Mouse (Mus musculus): Measurements from ENCODE around the gene Itgb3.

Gene Itgb3

DNA sequence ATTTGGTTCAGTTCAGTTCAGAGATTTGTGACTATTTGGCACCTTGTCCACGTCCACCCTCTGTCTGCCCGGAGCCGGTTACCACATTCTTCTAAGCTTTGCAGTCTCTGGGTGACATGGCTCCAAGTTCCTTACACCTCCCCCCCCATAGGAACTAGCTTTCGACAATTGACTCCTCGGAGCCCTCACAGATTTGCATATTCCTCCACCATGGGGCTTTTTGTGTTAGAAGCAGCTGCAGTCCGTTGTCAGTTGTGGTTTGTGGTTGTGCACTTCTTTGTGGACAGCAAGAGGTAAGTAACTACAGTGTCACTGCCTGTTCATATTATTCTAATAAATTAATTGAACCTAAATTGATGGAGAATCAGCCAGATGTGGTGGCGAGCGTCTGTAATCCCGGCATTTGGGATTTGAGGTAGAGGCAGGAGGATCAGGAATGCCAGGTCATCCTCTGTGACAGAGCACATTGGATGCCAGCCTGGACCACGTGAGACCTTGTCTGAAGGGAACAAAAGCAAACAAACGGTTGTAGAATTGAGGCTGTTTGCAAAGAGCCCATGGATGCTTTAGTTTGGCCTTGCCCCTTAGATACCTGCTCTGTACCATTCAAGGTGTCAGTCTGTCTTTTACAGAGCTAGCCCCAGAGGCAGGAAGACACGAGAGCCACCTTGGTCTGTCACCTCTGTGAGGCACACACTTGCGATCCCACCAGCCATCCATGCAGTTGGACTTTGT is 25.0 kb upstream of the Itgb3 start:
- no peak for DNase-seq

- DNase-seq = no peak
Observed at GRCm38 (mm10) chr11:104585495-104585894, 22.3 kb upstream of the Itgb3 start.

DNA sequence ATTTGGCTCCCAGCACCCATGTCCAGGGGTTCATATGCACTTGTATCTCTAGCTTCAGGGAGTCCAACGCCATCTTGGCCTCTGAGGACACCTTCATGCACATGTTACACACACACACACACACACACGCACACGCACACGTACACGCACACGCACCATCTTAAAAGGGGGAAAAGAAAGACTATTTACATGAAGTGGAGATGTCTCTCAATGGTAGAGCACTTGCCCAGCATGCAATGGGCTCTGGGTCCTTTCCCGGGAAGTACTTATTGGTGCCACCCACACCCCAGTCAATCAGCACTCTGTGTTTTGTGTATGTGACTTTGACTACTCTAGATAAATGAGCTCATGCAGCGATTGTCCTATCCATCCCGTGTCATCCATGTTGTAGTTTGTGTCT is 19.9 kb upstream of the Itgb3 start:
- DNase-seq = no peak

DNA sequence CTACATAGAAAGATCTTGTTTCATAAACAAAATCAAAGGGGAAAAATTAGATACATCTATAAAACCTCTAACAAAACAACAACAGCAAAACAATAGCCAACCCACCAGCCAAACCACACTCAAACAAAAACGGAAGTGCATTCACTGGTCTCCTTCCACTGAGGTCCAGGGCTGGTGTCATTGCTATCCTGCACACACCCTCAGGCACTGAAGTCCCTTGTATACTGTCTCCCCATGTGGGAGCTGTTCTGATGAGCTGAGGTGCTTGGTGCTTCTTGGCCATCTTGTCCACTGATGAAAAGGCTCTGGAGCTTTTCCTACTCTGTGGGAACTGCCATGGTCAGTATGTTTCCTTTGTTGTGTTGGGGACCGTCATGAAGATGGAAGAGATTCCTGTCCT is 19.3 kb upstream of the Itgb3 start:
- DNase-seq = no peak

DNA sequence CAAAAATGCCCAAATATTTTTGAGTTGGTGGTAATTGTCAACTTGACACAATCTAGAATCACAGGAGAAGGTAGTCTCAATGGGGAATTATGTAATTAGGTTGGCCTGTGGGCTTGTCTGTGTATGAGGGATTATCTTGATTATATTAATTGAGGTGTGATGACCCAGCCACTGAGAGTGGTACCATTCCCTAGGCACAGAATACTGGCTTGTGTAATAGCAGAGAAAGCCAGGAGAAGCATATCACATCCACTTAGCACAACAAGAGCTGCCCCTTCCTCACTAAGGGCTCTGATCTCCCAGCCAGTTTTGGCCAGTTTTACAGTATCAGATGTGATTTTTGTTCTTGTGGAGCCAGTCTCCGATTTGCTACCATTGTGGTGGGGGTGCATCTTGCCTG is 18.2 kb upstream of the Itgb3 start:
- no peak for DNase-seq

GRCm38 (mm10) chr11:104590148-104590547 is 17.7 kb upstream of the Itgb3 start:
- DNase-seq = peak; percentile 88

DNA sequence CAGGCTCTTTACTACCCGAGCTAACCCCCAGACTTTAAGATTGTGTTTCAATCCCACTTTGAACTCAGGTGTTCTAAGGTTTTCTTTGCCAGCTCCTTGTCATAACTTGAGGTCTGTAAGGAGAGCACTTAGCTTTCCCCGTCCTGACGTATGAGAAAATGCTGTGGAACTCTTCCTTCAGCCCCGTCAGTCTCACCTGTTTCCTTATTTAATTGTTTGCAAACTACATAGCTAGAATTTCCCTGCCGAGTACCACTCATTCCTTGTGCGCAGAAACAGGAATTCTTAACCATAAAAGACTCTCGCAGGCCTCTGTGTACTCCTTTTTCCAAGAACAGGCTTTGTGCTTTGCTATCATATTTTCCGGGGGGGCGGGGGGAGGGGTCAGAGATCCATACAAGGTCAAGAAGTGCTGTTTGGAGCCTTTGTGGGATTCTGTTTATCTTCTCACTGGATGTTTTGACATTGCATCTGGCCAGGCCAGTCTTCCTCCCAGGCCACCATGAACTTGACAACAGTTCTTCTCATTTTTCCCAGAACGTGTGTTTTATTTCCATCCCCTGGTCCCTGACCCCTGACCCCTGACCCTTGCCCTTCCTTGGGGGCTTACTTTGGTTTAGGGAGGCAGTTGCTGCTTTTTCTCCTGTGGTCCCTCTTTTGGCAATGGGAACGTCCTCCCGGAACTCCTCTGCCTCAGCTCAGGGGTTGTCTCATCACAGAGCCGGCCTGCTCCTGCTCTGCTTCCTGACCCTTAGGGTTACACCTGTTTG is 15.5 kb upstream of the Itgb3 start:
- peak; percentile 25 for DNase-seq

- DNase-seq = no peak
Observed at GRCm38 (mm10) chr11:104596365-104596764, 11.4 kb upstream of the Itgb3 start.

DNA sequence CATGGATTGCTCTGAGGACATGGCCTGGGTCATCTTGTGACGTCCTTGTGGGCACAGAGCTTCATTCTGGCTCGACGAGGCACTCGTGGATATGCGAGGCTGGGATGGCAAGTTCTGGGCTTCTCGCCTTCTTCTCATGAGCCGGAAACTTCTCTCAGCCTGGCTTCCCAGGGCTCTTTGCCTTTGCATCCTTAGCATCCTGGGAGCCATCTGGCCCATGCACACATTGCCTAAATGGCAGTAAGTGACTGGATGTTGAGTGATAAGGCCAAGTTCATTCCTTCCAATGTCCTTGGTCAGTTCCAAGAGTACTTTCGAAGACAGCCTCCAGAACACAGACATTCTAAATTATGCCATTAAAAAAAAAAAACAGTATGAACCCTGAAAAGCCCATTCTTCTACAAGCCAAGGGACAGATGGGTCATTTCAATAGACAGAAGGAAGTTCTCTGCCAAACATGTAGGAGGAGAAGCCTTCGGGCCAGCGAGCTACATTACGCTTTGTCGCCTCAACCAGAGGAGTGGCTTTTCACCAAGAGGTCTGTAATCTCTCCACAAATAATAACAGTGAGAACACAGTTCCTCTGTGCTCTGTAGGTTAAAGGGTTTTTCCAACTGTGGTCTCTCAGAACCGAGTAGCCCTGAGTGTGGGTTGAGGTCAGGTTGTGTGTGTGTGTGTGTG is 8.4 kb upstream of the Itgb3 start:
- peak; percentile 53 for DNase-seq

GRCm38 (mm10) chr11:104600675-104601074 is 7.1 kb upstream of the Itgb3 start:
- no peak for DNase-seq

DNA sequence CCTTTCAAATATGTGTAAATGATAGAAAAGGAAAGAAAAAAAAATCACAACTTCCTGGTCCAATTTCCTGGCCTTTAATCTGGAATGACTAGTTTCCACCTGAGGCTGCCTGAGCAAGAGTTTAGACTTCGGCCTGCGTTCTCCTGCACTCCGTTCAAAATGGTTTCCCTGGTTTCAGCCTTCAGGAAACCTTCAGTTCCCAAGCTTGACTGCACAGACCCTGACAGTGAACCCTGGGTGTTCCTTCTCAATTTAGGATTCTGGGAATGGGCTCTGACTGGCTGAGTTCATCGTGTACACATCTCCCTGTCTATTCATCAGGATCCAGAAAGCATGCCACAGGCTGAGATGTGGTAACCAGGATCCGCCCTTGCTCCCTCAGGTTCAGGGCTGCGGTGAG is 3.6 kb upstream of the Itgb3 start:
- no peak for DNase-seq

GRCm38 (mm10) chr11:104608249-104608920 is 585 bp downstream of the Itgb3 start:
- DNase-seq = peak; percentile 16

GRCm38 (mm10) chr11:104609033-104609684 is 1.4 kb downstream of the Itgb3 start:
- DNase-seq = no peak

DNA sequence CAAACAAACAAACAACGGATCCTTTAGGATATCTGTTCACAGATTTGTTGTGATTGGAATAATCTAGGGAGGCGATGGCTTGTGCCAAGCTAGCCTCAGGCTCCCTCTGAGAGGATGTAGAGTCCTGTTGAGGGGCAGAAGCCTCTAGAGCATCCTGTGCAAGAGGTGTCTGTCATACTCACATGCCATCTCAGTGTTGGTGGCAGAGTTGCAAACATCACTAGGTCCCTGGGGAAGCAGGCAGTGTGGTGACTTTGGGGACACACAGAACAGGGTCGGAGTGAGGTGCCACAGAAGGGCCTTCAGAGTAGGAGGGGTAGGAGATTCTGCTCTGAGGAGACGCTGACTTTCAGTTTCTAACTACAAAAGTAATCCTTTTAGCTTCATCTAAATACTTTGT is 1.9 kb downstream of the Itgb3 start:
- DNase-seq = no peak

GRCm38 (mm10) chr11:104611579-104612151 is 3.9 kb downstream of the Itgb3 start:
- peak; percentile 55 for DNase-seq

DNA sequence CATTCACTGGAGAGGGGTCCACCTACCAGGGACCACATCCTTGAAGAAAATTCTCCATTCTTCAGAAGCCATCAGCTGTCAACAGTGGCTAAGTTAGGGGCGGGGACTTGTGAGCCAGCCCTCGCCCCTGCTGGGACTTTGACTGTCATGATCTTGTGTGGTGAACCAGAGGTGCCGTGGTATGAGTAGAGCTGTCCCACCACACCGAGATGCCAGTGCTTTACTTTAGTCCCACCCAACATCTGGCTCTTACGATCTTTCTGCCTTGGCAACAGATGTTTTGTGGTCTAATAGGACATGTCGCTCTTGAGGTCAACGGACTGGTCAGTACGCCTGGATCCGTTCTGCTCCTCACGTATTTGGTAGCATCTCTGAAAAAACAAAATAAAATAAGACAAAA is 5.8 kb downstream of the Itgb3 start:
- no peak for DNase-seq

DNA sequence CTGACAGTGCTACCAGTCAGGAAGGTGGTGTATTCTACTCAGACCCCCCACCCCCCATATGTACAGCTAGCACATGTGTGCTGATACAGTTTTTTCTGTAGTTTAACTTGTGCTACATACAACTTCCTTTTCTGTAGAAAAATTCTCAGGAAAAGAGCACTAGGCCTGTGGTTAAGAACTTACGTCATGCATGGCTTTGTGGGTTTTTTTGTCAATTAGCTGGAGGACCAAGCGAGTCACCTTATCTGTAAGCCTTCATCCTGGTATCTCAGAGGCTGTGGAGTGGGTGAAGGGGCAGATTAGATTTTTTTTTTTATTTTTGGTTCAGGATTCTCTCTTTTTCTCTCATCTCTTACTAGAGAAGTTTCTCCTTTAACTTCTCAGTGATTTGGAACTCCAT is 6.3 kb downstream of the Itgb3 start:
- no peak for DNase-seq

DNA sequence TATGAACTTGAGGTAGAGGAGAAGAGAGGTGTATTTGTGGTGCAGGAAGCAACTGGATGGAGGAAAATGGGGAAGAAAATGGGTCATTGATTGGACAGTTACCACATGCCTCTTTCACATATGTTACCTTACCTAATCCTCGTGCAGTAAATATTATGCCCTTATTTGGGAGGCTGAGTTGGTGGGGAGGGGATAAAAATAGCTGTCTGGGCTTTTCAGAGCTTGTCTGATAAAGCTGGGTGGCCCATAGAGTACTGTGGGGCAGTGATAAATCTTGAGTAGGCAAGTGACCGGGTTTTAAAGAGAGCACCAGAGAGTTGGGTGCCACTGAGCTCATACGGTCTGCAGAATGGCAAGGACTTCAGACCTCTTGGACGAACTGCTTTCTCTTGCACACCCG is 8.4 kb downstream of the Itgb3 start:
- no peak for DNase-seq

DNA sequence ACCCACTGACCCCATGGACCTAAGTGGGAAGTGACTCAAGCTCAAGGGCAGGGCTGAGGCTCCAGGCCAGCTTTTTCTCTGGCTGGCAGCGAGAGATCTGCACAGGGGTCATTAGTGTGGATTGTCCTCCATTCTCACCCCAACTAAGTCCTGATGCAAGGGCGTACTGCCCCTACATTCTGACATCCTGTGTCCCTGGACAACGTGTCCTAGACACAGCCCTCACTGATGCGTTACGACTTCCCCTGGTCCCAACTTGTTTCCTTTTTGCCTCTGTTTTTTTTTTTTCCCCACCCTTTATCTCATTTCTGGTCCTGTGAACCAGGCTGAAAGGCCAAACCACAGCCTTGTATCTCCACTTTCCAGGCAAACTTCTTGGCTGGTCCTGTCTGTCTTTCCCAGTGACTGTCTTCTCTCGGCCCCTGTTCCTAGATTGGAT is 10.9 kb downstream of the Itgb3 start:
- no peak for DNase-seq

GRCm38 (mm10) chr11:104619084-104620022 is 11.6 kb downstream of the Itgb3 start:
- no peak for DNase-seq
